Mouse (Mus musculus): ENCODE measurements around the gene Shank2.

DNA sequence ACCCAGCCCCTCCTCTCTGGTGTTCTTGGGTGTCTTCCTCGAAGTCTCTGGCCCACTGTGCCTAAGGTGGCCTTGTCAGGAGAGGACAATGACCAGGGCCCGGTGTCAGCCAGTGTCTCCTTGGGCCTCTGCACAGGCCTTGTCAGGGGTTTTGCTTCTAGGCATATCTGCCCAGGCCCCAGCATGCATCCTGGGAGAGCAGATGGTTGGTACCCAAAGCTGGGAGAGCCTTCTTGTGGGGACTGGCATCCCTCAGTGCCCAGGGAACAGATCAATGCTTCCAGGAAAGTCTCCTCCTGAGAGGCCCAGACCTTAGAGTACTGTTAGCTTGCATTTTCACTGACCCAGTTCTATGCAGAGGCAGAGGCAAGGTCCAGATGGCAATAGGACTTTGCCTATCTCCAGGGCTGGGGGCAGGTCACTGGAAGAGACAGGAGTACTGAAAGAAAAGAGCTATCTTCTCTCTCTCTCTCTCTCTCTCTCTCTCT lies 327.7 kb downstream of the Shank2 start:
- no peak for TF ChIP-seq CTCF (IDR thresholded peaks at IDR 0.05; ENCODE audit: low read depth)
- no peak for TF ChIP-seq EP300 (optimal IDR thresholded peaks at IDR 0.05)
